ENCODE assay signal across 14 mouse cellular contexts in genomic region chr12:4477941-4478795, GRCm38 (mm10). TPM values are rescaled to one million over a fixed set of nuclear protein-coding genes. Genes with fewer than 3 reads are reported as not detected.
A peak's percentile ranks its signal among the peaks of the same experiment; 100 is the strongest.
DNase-seq lines count a peak whose midpoint lies in the region; ATAC-seq lines count a peak whose summit lies in the region.
"Had no signal": no experiment of that assay in that cellular context is flagged by ENCODE, and none has a peak within 500 bp of the region (broad histone marks: within the 10 kb centered on the region; RNA-seq: fewer than 3 reads in every experiment).

No protein-coding gene starts in this region.

- no peak overlapping the region for H3K4me3 ChIP-seq in forebrain, embryonic 15.5 days
- H3K4me3 ChIP-seq in forebrain, embryonic 12.5 days (replicated peaks): no peak overlapping the region
- no peak overlapping the region for H3K4me3 ChIP-seq in intestine, embryonic 14.5 days (ENCODE audit: low read depth, low read length)
- H3K4me3 ChIP-seq in intestine, embryonic 16.5 days (ENCODE audit: low read length): no peak overlapping the region
- 0 out of 2 replicates have a peak overlapping the region, but pooled peaks have one; percentile 72 for H3K4me3 ChIP-seq in midbrain, embryonic 10.5 days
- no peak overlapping the region for H3K4me3 ChIP-seq in midbrain, embryonic 14.5 days (replicated peaks; ENCODE audit: low read depth, low read length)
- peak overlapping the region; percentile 74; the same call in 1 of the 2 replicates for H3K4me3 ChIP-seq in neural tube, embryonic 15.5 days (replicated peaks)

- H3K9ac ChIP-seq in forebrain, embryonic 15.5 days (replicated peaks): no peak overlapping the region
- H3K9ac ChIP-seq in forebrain, embryonic 12.5 days: no peak overlapping the region
- H3K9ac ChIP-seq in intestine, embryonic 14.5 days (ENCODE audit: low read length): no peak overlapping the region
- no peak overlapping the region for H3K9ac ChIP-seq in intestine, embryonic 16.5 days (ENCODE audit: low read depth, low read length)
- H3K9ac ChIP-seq in midbrain, embryonic 14.5 days (replicated peaks; ENCODE audit: low read length): no peak overlapping the region
- H3K9ac ChIP-seq in neural tube, embryonic 15.5 days (replicated peaks): no peak overlapping the region

- 70% methylated on average over 6 of the region's 6 CpGs for WGBS in forebrain, embryonic 15.5 days
- 73% methylated on average over 6 of the region's 6 CpGs for WGBS in forebrain, embryonic 12.5 days
- WGBS in intestine, embryonic 14.5 days: 80% methylated on average over 6 of the region's 6 CpGs
- 73% methylated on average over 6 of the region's 6 CpGs for WGBS in intestine, embryonic 16.5 days
- WGBS in midbrain, embryonic 10.5 days: 68% methylated on average over 6 of the region's 6 CpGs
- 58% methylated on average over 6 of the region's 6 CpGs for WGBS in midbrain, embryonic 14.5 days
- WGBS in neural tube, embryonic 15.5 days: 73% methylated on average over 6 of the region's 6 CpGs

- peak overlapping the region; percentile 99; the same call in 1 of the 2 replicates for H3K27ac ChIP-seq in forebrain, embryonic 15.5 days (replicated peaks)
- H3K27ac ChIP-seq in forebrain, embryonic 12.5 days: no peak overlapping the region
- no peak overlapping the region for H3K27ac ChIP-seq in intestine, embryonic 14.5 days (ENCODE audit: low read depth)
- no peak overlapping the region for H3K27ac ChIP-seq in intestine, embryonic 16.5 days (ENCODE audit: low read length)
- H3K27ac ChIP-seq in midbrain, embryonic 10.5 days (replicated peaks): no peak overlapping the region
- H3K27ac ChIP-seq in midbrain, embryonic 14.5 days (replicated peaks; ENCODE audit: low read depth, low read length): no peak overlapping the region
- no peak overlapping the region for H3K27ac ChIP-seq in neural tube, embryonic 15.5 days (replicated peaks)
- H3K27ac ChIP-seq: embryonic facial prominence, embryonic 12.5 days had no signal

- no peak for ATAC-seq in forebrain, embryonic 15.5 days (replicated peaks)
- ATAC-seq in forebrain, embryonic 12.5 days (ENCODE audit: low FRiP score): no peak
- ATAC-seq in intestine, embryonic 14.5 days (replicated peaks; ENCODE audit: low FRiP score, low TSS enrichment, low read depth): no peak
- no peak for ATAC-seq in intestine, embryonic 16.5 days
- ATAC-seq in midbrain, embryonic 14.5 days (ENCODE audit: low FRiP score, low TSS enrichment): no peak
- ATAC-seq in neural tube, embryonic 15.5 days (ENCODE audit: low FRiP score): no peak

- H3K4me1 ChIP-seq in forebrain, embryonic 15.5 days: peaks cover 46% of the 10 kb centered on the region
- peaks cover 28% of the 10 kb centered on the region for H3K4me1 ChIP-seq in forebrain, embryonic 12.5 days
- no peaks in the 10 kb centered on the region for H3K4me1 ChIP-seq in intestine, embryonic 14.5 days (replicated peaks; ENCODE audit: control insufficient read depth, insufficient read depth, low read length)
- peaks cover 11% of the 10 kb centered on the region for H3K4me1 ChIP-seq in intestine, embryonic 16.5 days (ENCODE audit: control insufficient read depth, insufficient read depth, low read length)
- H3K4me1 ChIP-seq in midbrain, embryonic 10.5 days: peaks cover 32% of the 10 kb centered on the region
- peaks cover 26% of the 10 kb centered on the region for H3K4me1 ChIP-seq in midbrain, embryonic 14.5 days (ENCODE audit: control insufficient read depth, insufficient read depth, low read length)
- peaks cover 30% of the 10 kb centered on the region for H3K4me1 ChIP-seq in neural tube, embryonic 15.5 days

- H3K4me2 ChIP-seq in forebrain, embryonic 15.5 days (replicated peaks): no peak overlapping the region
- H3K4me2 ChIP-seq in forebrain, embryonic 12.5 days: no peak overlapping the region
- H3K4me2 ChIP-seq in intestine, embryonic 14.5 days (ENCODE audit: low read length): peak overlapping the region; percentile 80
- no peak overlapping the region for H3K4me2 ChIP-seq in intestine, embryonic 16.5 days (ENCODE audit: low read depth, low read length)
- no peak overlapping the region for H3K4me2 ChIP-seq in midbrain, embryonic 14.5 days (ENCODE audit: low read length)
- no peak overlapping the region for H3K4me2 ChIP-seq in neural tube, embryonic 15.5 days

- no peak for DNase-seq in intestine, embryonic 14.5 days (ENCODE audit: low spot score)
- DNase-seq in midbrain, embryonic 10.5 days (ENCODE audit: low spot score): no peak
- no peak for DNase-seq in midbrain, embryonic 14.5 days
- DNase-seq in left cerebral cortex, adult 9 months (ENCODE audit: low spot score in 2 of 2): no peak
- DNase-seq: adrenal gland, postnatal 14 days; cerebellum, postnatal 14 days; gastrocnemius, postnatal 10 days had no signal

- H3K9me3 ChIP-seq in forebrain, embryonic 15.5 days: no peaks in the 10 kb centered on the region
- no peaks in the 10 kb centered on the region for H3K9me3 ChIP-seq in forebrain, embryonic 12.5 days
- no peaks in the 10 kb centered on the region for H3K9me3 ChIP-seq in intestine, embryonic 14.5 days (ENCODE audit: control insufficient read depth, low read length)
- no peaks in the 10 kb centered on the region for H3K9me3 ChIP-seq in intestine, embryonic 16.5 days (ENCODE audit: control insufficient read depth, low read length)
- no peaks in the 10 kb centered on the region for H3K9me3 ChIP-seq in midbrain, embryonic 10.5 days (replicated peaks)
- H3K9me3 ChIP-seq in midbrain, embryonic 14.5 days (ENCODE audit: control insufficient read depth, low read length): no peaks in the 10 kb centered on the region
- no peaks in the 10 kb centered on the region for H3K9me3 ChIP-seq in neural tube, embryonic 15.5 days (replicated peaks)
- H3K9me3 ChIP-seq: embryonic facial prominence, embryonic 12.5 days; G1E; heart, embryonic 10.5 days had no signal

- no peaks in the 10 kb centered on the region for H3K36me3 ChIP-seq in forebrain, embryonic 15.5 days
- H3K36me3 ChIP-seq in forebrain, embryonic 12.5 days (replicated peaks): no peaks in the 10 kb centered on the region
- H3K36me3 ChIP-seq in intestine, embryonic 14.5 days (ENCODE audit: control insufficient read depth, insufficient read depth, low read length): no peaks in the 10 kb centered on the region
- H3K36me3 ChIP-seq in intestine, embryonic 16.5 days (ENCODE audit: control insufficient read depth, insufficient read depth, low read length): no peaks in the 10 kb centered on the region
- H3K36me3 ChIP-seq in midbrain, embryonic 10.5 days: no peaks in the 10 kb centered on the region
- H3K36me3 ChIP-seq in midbrain, embryonic 14.5 days (ENCODE audit: control insufficient read depth, insufficient read depth, low read length): no peaks in the 10 kb centered on the region
- no peaks in the 10 kb centered on the region for H3K36me3 ChIP-seq in neural tube, embryonic 15.5 days
- H3K36me3 ChIP-seq: embryonic facial prominence, embryonic 12.5 days; heart, embryonic 10.5 days had no signal

- no peaks in the 10 kb centered on the region for H3K27me3 ChIP-seq in forebrain, embryonic 15.5 days
- H3K27me3 ChIP-seq in forebrain, embryonic 12.5 days: peaks cover 13% of the 10 kb centered on the region
- peaks cover 11% of the 10 kb centered on the region; the same call in 1 of the 2 replicates for H3K27me3 ChIP-seq in intestine, embryonic 14.5 days (replicated peaks; ENCODE audit: control insufficient read depth, insufficient read depth, low read length)
- no peaks in the 10 kb centered on the region for H3K27me3 ChIP-seq in intestine, embryonic 16.5 days (replicated peaks; ENCODE audit: control insufficient read depth, insufficient read depth, low read length)
- peaks cover 49% of the 10 kb centered on the region for H3K27me3 ChIP-seq in midbrain, embryonic 10.5 days (ENCODE audit: low read depth, poor library complexity, severe bottlenecking)
- no peaks in the 10 kb centered on the region for H3K27me3 ChIP-seq in midbrain, embryonic 14.5 days (ENCODE audit: control insufficient read depth, insufficient read depth, low read length)
- no peaks in the 10 kb centered on the region for H3K27me3 ChIP-seq in neural tube, embryonic 15.5 days (replicated peaks)

RNA-seq across cellular contexts. Expression of gene Ncoa1, which starts 1.2 kb away (rescaled TPM):
- 20.9 and 22.8 TPM in 2 replicates for polyA plus RNA-seq in forebrain, embryonic 15.5 days (2015; fragmentation: Nextera tagmentation; extraction: Ambion mirVana)
- 9.1 and 11.1 TPM in 2 replicates for polyA plus RNA-seq in forebrain, embryonic 12.5 days (2016; fragmentation: Nextera tagmentation; extraction: Ambion mirVana)
- polyA plus RNA-seq in intestine, embryonic 14.5 days (2014; fragmentation: Nextera tagmentation; extraction: Ambion mirVana): 9.5 and 10.3 TPM in 2 replicates
- 4.7 and 4.9 TPM in 2 replicates for polyA plus RNA-seq in intestine, embryonic 16.5 days (2015; fragmentation: Nextera tagmentation; extraction: Ambion mirVana)
- 2.3 and 3.0 TPM in 2 replicates for polyA plus RNA-seq in midbrain, embryonic 10.5 days (2016; fragmentation: Nextera tagmentation; extraction: Ambion mirVana)
- polyA plus RNA-seq in midbrain, embryonic 14.5 days (2014; fragmentation: Nextera tagmentation; extraction: Ambion mirVana): 13.9 and 19.4 TPM in 2 replicates
- 13.7 and 15.8 TPM in 2 replicates for polyA plus RNA-seq in neural tube, embryonic 15.5 days (2015; fragmentation: Nextera tagmentation; extraction: Ambion mirVana)

Comparison
In these comparisons a context has a peak if more than half of its experiments do, and no peak if none do; other contexts are left out.
1. H3K4me3 ChIP-seq: peak in midbrain, embryonic 10.5 days (single experiment) and neural tube, embryonic 15.5 days (single experiment); none in forebrain, embryonic 15.5 days (single experiment), forebrain, embryonic 12.5 days (single experiment), intestine, embryonic 14.5 days (single experiment), intestine, embryonic 16.5 days (single experiment) and midbrain, embryonic 14.5 days (single experiment).